Mouse (Mus musculus) mouse embryonic stem cell (cell line): ENCODE results near the gene Gal.

ENCODE experiments used
- in situ Hi-C, 2 experiments: fragments of 300-500 bp; cut with MboI; formaldehyde crosslinking; loops; 1 replicate in 1 of 2; 3 replicates in 1 of 2; pipeline ENCODE4 v1.14.3; 2019 to 2020; ENCODE audit warnings: low sequenced_read_pairs in 2 of 2, low pct_unique_long_range_greater_than_20kb in 1 of 2, mixed read lengths in 1 of 2; ENCODE audit not compliant: unreplicated experiment in 1 of 2

Gal gene

DNA sequence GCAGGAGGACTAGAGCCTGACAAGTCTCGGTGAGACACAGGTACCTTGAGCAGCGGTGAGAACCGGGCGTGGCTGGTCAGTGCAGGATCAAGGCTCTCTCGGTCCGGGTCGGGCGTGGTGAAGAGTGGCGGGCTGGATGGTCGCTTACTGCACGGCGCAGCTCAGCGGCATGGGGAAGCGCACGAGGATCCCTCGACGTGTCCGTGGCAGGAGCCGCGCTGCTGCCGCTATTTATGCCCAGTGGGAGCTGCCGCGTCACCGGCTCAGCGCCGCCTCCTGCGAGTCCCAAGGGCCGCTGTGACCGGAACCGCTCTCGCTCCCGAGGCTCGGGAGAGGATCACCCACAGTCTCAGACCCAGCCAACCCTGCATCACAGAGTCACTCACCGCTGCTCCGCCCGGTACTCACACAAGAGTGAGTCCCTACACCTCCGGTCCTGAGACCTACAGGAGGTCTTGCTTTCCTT, at the start of gene Gal:
Gene Gal (minus strand): TSS at position 277 of the 466 bp plus-strand sequence.
- in situ Hi-C loops, result no loop called here

GRCm38 (mm10) chr19:3459986-3460385, 45.6 kb upstream of the Gal start:
- in situ Hi-C loops, result no loop called here

GRCm38 (mm10) chr19:3458331-3459099, 44.2 kb upstream of the Gal start:
- in situ Hi-C loops, result no loop called here

GRCm38 (mm10) chr19:3457700-3458099, 43.4 kb upstream of the Gal start:
- in situ Hi-C loops, result no loop called here

GRCm38 (mm10) chr19:3451649-3452048, 37.3 kb upstream of the Gal start:
- in situ Hi-C loops, result no loop called here

GRCm38 (mm10) chr19:3451170-3451569, 36.8 kb upstream of the Gal start:
- in situ Hi-C loops, result no loop called here

GRCm38 (mm10) chr19:3450714-3451113, 36.4 kb upstream of the Gal start:
- in situ Hi-C loops, result no loop called here

GRCm38 (mm10) chr19:3449248-3449647, 34.9 kb upstream of the Gal start:
- in situ Hi-C loops, result no loop called here

GRCm38 (mm10) chr19:3447348-3447747, 33.0 kb upstream of the Gal start:
- in situ Hi-C loops, result no loop called here

DNA sequence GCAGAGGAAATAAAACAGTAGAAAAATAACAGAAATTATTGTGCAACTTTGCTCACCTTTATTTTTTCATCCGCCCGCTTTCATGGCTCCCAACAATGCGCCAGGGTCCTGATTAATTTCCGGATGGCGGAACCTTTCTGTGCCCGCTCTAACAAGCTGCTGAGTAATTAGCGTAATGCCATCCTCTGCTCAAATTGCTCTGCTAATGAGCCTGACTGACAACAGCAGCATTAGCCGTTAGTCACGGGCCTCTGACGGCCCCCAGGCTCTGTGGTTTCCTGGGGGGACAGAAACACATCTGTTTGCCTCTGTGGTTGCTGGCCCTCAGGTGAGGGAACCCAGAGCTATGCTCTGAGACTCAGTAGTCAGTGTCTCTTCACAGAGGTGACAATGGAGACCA, 26.7 kb upstream of the Gal start:
- in situ Hi-C loops, result no loop called here

GRCm38 (mm10) chr19:3440667-3441066, 26.3 kb upstream of the Gal start:
- in situ Hi-C loops, result no loop called here

DNA sequence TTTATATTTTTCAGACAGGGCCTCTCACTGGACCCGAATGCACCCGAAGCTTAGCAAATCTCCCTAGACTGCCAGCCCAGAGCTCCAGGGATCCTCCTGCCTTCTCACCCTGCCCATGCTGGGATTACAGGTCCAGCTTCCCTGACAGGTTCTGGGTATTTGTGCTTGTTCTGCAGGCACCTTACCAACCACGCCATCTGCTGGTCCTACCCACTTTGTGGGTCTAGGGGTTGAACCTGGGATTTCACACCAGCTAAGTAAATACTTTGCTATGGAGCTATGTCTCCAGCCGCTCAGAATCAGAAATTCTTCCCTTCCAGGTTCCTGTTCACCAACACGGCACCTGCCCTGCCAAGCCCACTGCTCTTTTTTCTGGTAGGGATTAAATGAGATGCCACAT, 23.6 kb upstream of the Gal start:
- in situ Hi-C loops, result loop anchor here in 1 of 2 experiments (5.0 to 10.0 kb wide), 2 partner anchors 41 to 123 kb away; no protein-coding TSS in a partner anchor

- in situ Hi-C loops, result loop anchor here in 1 of 2 experiments (5.0 to 10.0 kb wide), 2 partner anchors 40 to 122 kb away; no protein-coding TSS in a partner anchor
Observed at GRCm38 (mm10) chr19:3436840-3437239, 22.5 kb upstream of the Gal start.

GRCm38 (mm10) chr19:3435824-3436223, 21.5 kb upstream of the Gal start:
- in situ Hi-C loops, result loop anchor here in 1 of 2 experiments (5.0 to 10.0 kb wide), 2 partner anchors 39 to 121 kb away; no protein-coding TSS in a partner anchor

GRCm38 (mm10) chr19:3434641-3435040, 20.3 kb upstream of the Gal start:
- in situ Hi-C loops, result loop anchor here in 1 of 2 experiments (5.0 to 10.0 kb wide), 2 partner anchors 37 to 120 kb away; no protein-coding TSS in a partner anchor

DNA sequence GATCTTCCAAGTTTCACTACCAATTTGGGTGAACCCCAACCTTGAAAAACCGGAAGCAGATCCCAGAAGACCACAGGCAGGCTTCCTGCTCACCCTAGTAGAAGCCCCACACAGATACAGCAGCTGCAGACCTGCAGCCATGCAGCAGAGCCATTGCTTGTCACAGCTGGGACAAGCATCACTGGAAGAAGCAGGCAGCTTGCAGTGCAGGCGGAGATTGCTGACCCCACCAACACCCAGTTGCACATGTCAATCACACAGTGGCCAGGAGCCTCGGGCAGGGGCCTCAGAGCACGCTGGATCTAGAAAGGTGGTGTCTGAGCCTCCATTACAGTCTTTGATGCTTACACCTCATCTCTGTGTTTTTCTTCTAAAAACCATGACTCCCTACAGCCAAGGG, 19.8 kb upstream of the Gal start:
- in situ Hi-C loops, result loop anchor here in 1 of 2 experiments (10.0 kb wide), 1 partner anchor 119 kb away; no protein-coding TSS in a partner anchor

DNA sequence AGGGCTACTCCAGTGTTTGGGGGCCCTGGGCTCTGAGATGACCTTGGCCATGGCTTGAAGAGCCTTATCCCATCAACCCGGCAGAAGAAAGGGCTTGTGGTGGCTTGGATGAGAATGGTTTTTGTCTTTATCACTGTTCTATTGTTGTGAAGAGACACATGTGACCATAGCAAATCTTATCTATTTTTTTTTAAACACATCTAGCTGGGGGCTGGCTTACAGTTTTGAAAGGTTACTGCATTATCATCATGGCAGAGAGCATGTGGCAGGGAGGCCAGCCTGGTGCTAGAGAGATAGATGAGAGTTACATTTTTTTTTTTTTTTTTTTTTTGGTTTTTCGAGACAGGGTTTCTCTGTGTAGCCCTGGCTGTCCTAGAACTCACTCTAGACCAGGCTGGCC, 17.6 kb upstream of the Gal start:
- in situ Hi-C loops, result loop anchor here in 1 of 2 experiments (10.0 kb wide), 1 partner anchor 117 kb away; no protein-coding TSS in a partner anchor

DNA sequence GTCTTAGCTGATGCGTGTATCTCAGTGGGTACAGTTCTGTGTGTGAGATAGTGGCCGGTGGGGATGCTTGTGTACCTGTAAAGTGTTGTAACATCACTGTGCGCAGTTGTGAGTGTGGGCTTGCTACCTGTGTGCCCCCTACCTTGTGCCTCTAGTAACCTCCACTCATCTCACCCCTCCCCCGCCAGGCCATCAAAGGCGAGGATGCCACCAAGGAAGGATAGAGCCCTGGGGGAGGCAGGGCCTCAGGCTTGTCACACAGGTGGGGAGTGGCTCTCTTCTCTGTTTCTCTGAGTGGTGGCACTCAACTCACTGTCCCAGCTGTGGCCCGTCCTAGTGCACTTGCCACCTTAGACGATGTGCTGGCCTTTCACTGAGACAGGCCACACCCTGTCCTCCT, 16.7 kb upstream of the Gal start:
- in situ Hi-C loops, result loop anchor here in 1 of 2 experiments (10.0 kb wide), 1 partner anchor 116 kb away; no protein-coding TSS in a partner anchor

GRCm38 (mm10) chr19:3429156-3429816, 14.9 kb upstream of the Gal start:
- in situ Hi-C loops, result no loop called here
